Mouse (Mus musculus) hindbrain, embryonic 16.5 days (tissue): Measurements from ENCODE around the gene 2010111I01Rik. TPM values are rescaled to one million over a fixed set of nuclear protein-coding genes. Genes with fewer than 3 reads are reported as not detected.

Source experiments
- ATAC-seq: fragments of 200-750 bp; cut with Nextera tagmentation; 2 replicates; pipeline ENCODE4 v1.8.0; 2017; ENCODE audit warnings: moderate TSS enrichment, moderate library complexity
- H3K27ac ChIP-seq: fragments of 300-500 bp; sonication (generic); 2 replicates; pipeline ENCODE4 v1.5.1; 2014; ENCODE audit warnings: low read depth, mild to moderate bottlenecking, control low read depth, low read length, moderate library complexity
- H3K27me3 ChIP-seq: fragments of 300-500 bp; sonication (generic); replicated peaks from 2 replicates; pipeline ENCODE4 v1.6.1; 2014; ENCODE audit warnings: low read length; ENCODE audit not compliant: control insufficient read depth, insufficient read depth
- H3K36me3 ChIP-seq: fragments of 300-500 bp; sonication (generic); 2 replicates; pipeline ENCODE4 v1.6.1; 2014; ENCODE audit warnings: mild to moderate bottlenecking, low read length, moderate library complexity, mixed read lengths; ENCODE audit not compliant: control insufficient read depth, insufficient read depth
- H3K4me1 ChIP-seq: fragments of 300-500 bp; sonication (generic); 2 replicates; pipeline ENCODE4 v1.6.1; 2014; ENCODE audit warnings: low read depth, low read length; ENCODE audit not compliant: control insufficient read depth, insufficient read depth
- H3K4me2 ChIP-seq: fragments of 300-500 bp; sonication (generic); 2 replicates; pipeline ENCODE4 v1.6.1; 2014; ENCODE audit warnings: mild to moderate bottlenecking, low read length, control low read depth, moderate library complexity
- H3K4me3 ChIP-seq: fragments of 300-500 bp; sonication (generic); 2 replicates; pipeline ENCODE4 v1.5.1; 2014; ENCODE audit warnings: mild to moderate bottlenecking, low read length, control low read depth, moderate library complexity
- H3K9ac ChIP-seq: fragments of 300-500 bp; sonication (generic); 2 replicates; pipeline ENCODE4 v1.6.1; 2014; ENCODE audit warnings: low read depth, mild to moderate bottlenecking, control low read depth, low read length, moderate library complexity
- H3K9me3 ChIP-seq: fragments of 300-500 bp; sonication (generic); 2 replicates; pipeline ENCODE4 v1.6.1; 2014; ENCODE audit warnings: mild to moderate bottlenecking, low read length, moderate library complexity; ENCODE audit not compliant: control insufficient read depth
- WGBS: fragments of 180-500 bp; shearing (Covaris S2); extraction: QIAGEN DNeasy Blood & Tissue Kit; methylation state at CpG from one replicate; pipeline ENCODE4 v1.1.7; 2014; 5-methylcytosine and 5-hydroxymethylcytosine counted together
- polyA plus RNA-seq: library from polyadenylated mRNA; unstranded; fragments of >200 nt; fragmentation: Nextera tagmentation; extraction: Ambion mirVana; gene quantifications from 2 replicates; pipeline ENCODE4 v1.2.1, GENCODE M21; 2015

The 2010111I01Rik gene
- polyA plus RNA-seq, 1 experiment from 2014 or later: 28.6 TPM

- H3K36me3 ChIP-seq: no peaks in the 10 kb centered on the region
- ATAC-seq: 0 out of 2 replicates have a peak, but pooled peaks have one; percentile 48
- no peaks in the 10 kb centered on the region for H3K4me1 ChIP-seq
- 67% methylated on average over 9 of the region's 9 CpGs for WGBS
- no peaks in the 10 kb centered on the region for H3K9me3 ChIP-seq
- H3K4me3 ChIP-seq: no peak overlapping the region
- no peak overlapping the region for H3K4me2 ChIP-seq
- no peak overlapping the region for H3K9ac ChIP-seq
- no peaks in the 10 kb centered on the region for H3K27me3 ChIP-seq
- H3K27ac ChIP-seq: no peak overlapping the region
These were observed 34.8 kb upstream of the 2010111I01Rik start for GRCm38 (mm10) chr13:62929766-62930389.

GRCm38 (mm10) chr13:62932452-62932851, 32.2 kb upstream of the 2010111I01Rik start:
- Histone ChIP-seq H3K4me1 (no peaks in the 10 kb centered on the region), H3K9me3 (no peaks in the 10 kb centered on the region), H3K36me3 (no peaks in the 10 kb centered on the region), H3K4me3 (no peak overlapping the region), H3K4me2 (no peak overlapping the region), H3K27ac (no peak overlapping the region), H3K9ac (no peak overlapping the region), H3K27me3 (no peaks in the 10 kb centered on the region)
- no peak for ATAC-seq
- 42% methylated on average over 4 of the region's 4 CpGs for WGBS

GRCm38 (mm10) chr13:62939371-62939770, 25.3 kb upstream of the 2010111I01Rik start:
- H3K4me3 ChIP-seq: no peak overlapping the region
- H3K9ac ChIP-seq: no peak overlapping the region
- WGBS: 74% methylated on average over 3 of the region's 3 CpGs
- no peak for ATAC-seq
- no peaks in the 10 kb centered on the region for H3K4me1 ChIP-seq
- no peak overlapping the region for H3K4me2 ChIP-seq
- H3K27ac ChIP-seq: no peak overlapping the region
- H3K36me3 ChIP-seq: no peaks in the 10 kb centered on the region
- H3K9me3 ChIP-seq: no peaks in the 10 kb centered on the region
- no peaks in the 10 kb centered on the region for H3K27me3 ChIP-seq

GRCm38 (mm10) chr13:62939797-62940196, 24.9 kb upstream of the 2010111I01Rik start:
- Histone ChIP-seq H3K9ac (no peak overlapping the region), H3K27ac (no peak overlapping the region), H3K27me3 (no peaks in the 10 kb centered on the region), H3K4me1 (no peaks in the 10 kb centered on the region), H3K4me3 (no peak overlapping the region), H3K36me3 (no peaks in the 10 kb centered on the region), H3K4me2 (no peak overlapping the region), H3K9me3 (no peaks in the 10 kb centered on the region)
- 93% methylated on average over 4 of the region's 4 CpGs for whole genome bisulfite sequencing
- no peak for ATAC-seq

- no peak for ATAC-seq
- 76% methylated on average over 4 of the region's 4 CpGs for WGBS
- H3K27ac ChIP-seq: no peak overlapping the region
These were observed 24.0 kb upstream of the 2010111I01Rik start for GRCm38 (mm10) chr13:62940721-62941120.

GRCm38 (mm10) chr13:62941341-62942005, 23.2 kb upstream of the 2010111I01Rik start:
- Histone ChIP-seq H3K4me3 (no peak overlapping the region), H3K4me1 (no peaks in the 10 kb centered on the region), H3K36me3 (no peaks in the 10 kb centered on the region), H3K27me3 (no peaks in the 10 kb centered on the region), H3K4me2 (no peak overlapping the region), H3K9me3 (no peaks in the 10 kb centered on the region), H3K9ac (no peak overlapping the region), H3K27ac (no peak overlapping the region)
- ATAC-seq: no peak
- WGBS: 75% methylated on average over 17 of the region's 17 CpGs

More at GRCm38 (mm10) chr13:62940721-62941120, 24.0 kb upstream of the 2010111I01Rik start:
- H3K27me3 ChIP-seq: no peaks in the 10 kb centered on the region
- H3K4me1 ChIP-seq: no peaks in the 10 kb centered on the region
- no peaks in the 10 kb centered on the region for H3K36me3 ChIP-seq
- no peaks in the 10 kb centered on the region for H3K9me3 ChIP-seq
- H3K4me3 ChIP-seq: no peak overlapping the region
- H3K4me2 ChIP-seq: no peak overlapping the region
- no peak overlapping the region for H3K9ac ChIP-seq

- H3K27ac ChIP-seq: no peak overlapping the region
- H3K9ac ChIP-seq: no peak overlapping the region
- H3K36me3 ChIP-seq: no peaks in the 10 kb centered on the region
- no peaks in the 10 kb centered on the region for H3K9me3 ChIP-seq
- WGBS: 83% methylated on average over 7 of the region's 7 CpGs
- no peak overlapping the region for H3K4me3 ChIP-seq
- H3K4me2 ChIP-seq: no peak overlapping the region
- H3K4me1 ChIP-seq: no peaks in the 10 kb centered on the region
- no peaks in the 10 kb centered on the region for H3K27me3 ChIP-seq
- no peak for ATAC-seq
These were observed 21.3 kb upstream of the 2010111I01Rik start for GRCm38 (mm10) chr13:62943274-62943830.

- no peak for ATAC-seq
These were observed 20.6 kb upstream of the 2010111I01Rik start for GRCm38 (mm10) chr13:62944109-62944508.

GRCm38 (mm10) chr13:62949560-62950188, 15.0 kb upstream of the 2010111I01Rik start:
- no peaks in the 10 kb centered on the region for H3K27me3 ChIP-seq
- no peaks in the 10 kb centered on the region for H3K36me3 ChIP-seq
- WGBS: 39% methylated on average over 4 of the region's 4 CpGs
- no peak overlapping the region for H3K4me3 ChIP-seq
- ATAC-seq: no peak
- no peak overlapping the region for H3K4me2 ChIP-seq
- no peak overlapping the region for H3K27ac ChIP-seq
- no peaks in the 10 kb centered on the region for H3K4me1 ChIP-seq
- no peak overlapping the region for H3K9ac ChIP-seq
- H3K9me3 ChIP-seq: no peaks in the 10 kb centered on the region

More at GRCm38 (mm10) chr13:62944109-62944508, 20.6 kb upstream of the 2010111I01Rik start:
- no peaks in the 10 kb centered on the region for H3K9me3 ChIP-seq
- no peak overlapping the region for H3K4me3 ChIP-seq
- H3K9ac ChIP-seq: no peak overlapping the region
- H3K36me3 ChIP-seq: no peaks in the 10 kb centered on the region
- no peak overlapping the region for H3K27ac ChIP-seq
- no peak overlapping the region for H3K4me2 ChIP-seq
- 75% methylated on average over 6 of the region's 6 CpGs for WGBS
- no peaks in the 10 kb centered on the region for H3K4me1 ChIP-seq
- H3K27me3 ChIP-seq: no peaks in the 10 kb centered on the region
